Mouse (Mus musculus): ENCODE measurements at regions not wholly inside any gene's neighbourhood (a gene's known extent, or its start where the extent isn't known, plus 50 kb on each side); places are given as distances from the start of the nearest gene placed in this dataset.

- H3K9me3 ChIP-seq (replicated peaks) = peaks cover 28% of the 10 kb centered on the region
- ATAC-seq (ENCODE audit: extremely low read depth, insufficient number of reproducible peaks, low FRiP score, poor library complexity, severe bottlenecking) (no peak), DNase-seq (ENCODE audit: low spot score) (no peak)
- no peaks in the 10 kb centered on the region for H3K4me1 ChIP-seq (ENCODE audit: insufficient read depth, low read depth, low read length)
- H3K27me3 ChIP-seq (ENCODE audit: insufficient read depth, low read length) = no peaks in the 10 kb centered on the region
- H3K4me3 ChIP-seq (ENCODE audit: low read depth, low read length) = no peak overlapping the region
- TF ChIP-seq CTCF (IDR thresholded peaks at IDR 0.05; ENCODE audit: low read depth, low read length) (no peak), TAL1 (conservative IDR thresholded peaks at IDR 0.05; ENCODE audit: low read depth, low read length) (no peak), POLR2AphosphoS5 (IDR thresholded peaks at IDR 0.05; ENCODE audit: insufficient replicate concordance, low read depth, low read length) (no peak), GATA2 (IDR thresholded peaks at IDR 0.05; ENCODE audit: borderline replicate concordance, low read depth, low read length) (no peak), GATA1 (IDR thresholded peaks at IDR 0.05; ENCODE audit: borderline replicate concordance, low read length) (no peak)
- no peaks in the 10 kb centered on the region for H3K36me3 ChIP-seq (replicated peaks)
Measured at GRCm38 (mm10) chr10:125726546-125726945, 239.4 kb upstream of the Lrig3 start.

GRCm38 (mm10) chr10:125735744-125736494, 230.0 kb upstream of the Lrig3 start:
- Histone ChIP-seq H3K9me3 (replicated peaks) (peaks cover 41% of the 10 kb centered on the region), H3K27me3 (ENCODE audit: insufficient read depth, low read length) (no peaks in the 10 kb centered on the region), H3K36me3 (replicated peaks) (no peaks in the 10 kb centered on the region), H3K4me1 (ENCODE audit: insufficient read depth, low read depth, low read length) (no peaks in the 10 kb centered on the region), H3K4me3 (ENCODE audit: low read depth, low read length) (no peak overlapping the region)
- ATAC-seq (ENCODE audit: extremely low read depth, insufficient number of reproducible peaks, low FRiP score, poor library complexity, severe bottlenecking) (no peak), DNase-seq (ENCODE audit: low spot score) (no peak)
- no peak for TF ChIP-seq TAL1 (conservative IDR thresholded peaks at IDR 0.05; ENCODE audit: low read depth, low read length)
- no peak for TF ChIP-seq CTCF (IDR thresholded peaks at IDR 0.05; ENCODE audit: low read depth, low read length)
- TF ChIP-seq GATA2 (IDR thresholded peaks at IDR 0.05; ENCODE audit: borderline replicate concordance, low read depth, low read length) = no peak
- no peak for TF ChIP-seq POLR2AphosphoS5 (IDR thresholded peaks at IDR 0.05; ENCODE audit: insufficient replicate concordance, low read depth, low read length)

- no peaks in the 10 kb centered on the region for H3K27me3 ChIP-seq (ENCODE audit: insufficient read depth, low read length)
- no peaks in the 10 kb centered on the region for H3K4me1 ChIP-seq (ENCODE audit: insufficient read depth, low read depth, low read length)
- DNase-seq (ENCODE audit: low spot score) (no peak), ATAC-seq (ENCODE audit: extremely low read depth, insufficient number of reproducible peaks, low FRiP score, poor library complexity, severe bottlenecking) (no peak)
- no peaks in the 10 kb centered on the region for H3K36me3 ChIP-seq (replicated peaks)
- no peak overlapping the region for H3K4me3 ChIP-seq (ENCODE audit: low read depth, low read length)
- TF ChIP-seq CTCF (IDR thresholded peaks at IDR 0.05; ENCODE audit: low read depth, low read length) (no peak), TAL1 (conservative IDR thresholded peaks at IDR 0.05; ENCODE audit: low read depth, low read length) (no peak), POLR2AphosphoS5 (IDR thresholded peaks at IDR 0.05; ENCODE audit: insufficient replicate concordance, low read depth, low read length) (no peak), GATA1 (IDR thresholded peaks at IDR 0.05; ENCODE audit: borderline replicate concordance, low read length) (no peak), GATA2 (IDR thresholded peaks at IDR 0.05; ENCODE audit: borderline replicate concordance, low read depth, low read length) (no peak)
- H3K9me3 ChIP-seq (replicated peaks) = peaks cover 36% of the 10 kb centered on the region
Measured at GRCm38 (mm10) chr10:125743181-125743580, 222.8 kb upstream of the Lrig3 start.

- H3K4me1 ChIP-seq (ENCODE audit: insufficient read depth, low read depth, low read length) = no peaks in the 10 kb centered on the region
- TF ChIP-seq GATA1 (IDR thresholded peaks at IDR 0.05; ENCODE audit: borderline replicate concordance, low read length) (no peak), CTCF (IDR thresholded peaks at IDR 0.05; ENCODE audit: low read depth, low read length) (no peak), GATA2 (IDR thresholded peaks at IDR 0.05; ENCODE audit: borderline replicate concordance, low read depth, low read length) (no peak), TAL1 (conservative IDR thresholded peaks at IDR 0.05; ENCODE audit: low read depth, low read length) (no peak), POLR2AphosphoS5 (IDR thresholded peaks at IDR 0.05; ENCODE audit: insufficient replicate concordance, low read depth, low read length) (no peak)
- ATAC-seq (ENCODE audit: extremely low read depth, insufficient number of reproducible peaks, low FRiP score, poor library complexity, severe bottlenecking) (no peak), DNase-seq (ENCODE audit: low spot score) (no peak)
- no peaks in the 10 kb centered on the region for H3K36me3 ChIP-seq (replicated peaks)
- H3K27me3 ChIP-seq (ENCODE audit: insufficient read depth, low read length) = no peaks in the 10 kb centered on the region
- H3K4me3 ChIP-seq (ENCODE audit: low read depth, low read length) = no peak overlapping the region
- H3K9me3 ChIP-seq (replicated peaks) = peaks cover 46% of the 10 kb centered on the region
Measured at GRCm38 (mm10) chr10:125749031-125749585, 216.9 kb upstream of the Lrig3 start.

GRCm38 (mm10) chr10:125752506-125753218, 213.3 kb upstream of the Lrig3 start:
- Histone ChIP-seq H3K9me3 (replicated peaks) (peaks cover 45% of the 10 kb centered on the region), H3K36me3 (replicated peaks) (no peaks in the 10 kb centered on the region), H3K4me3 (ENCODE audit: low read depth, low read length) (no peak overlapping the region), H3K4me1 (ENCODE audit: insufficient read depth, low read depth, low read length) (no peaks in the 10 kb centered on the region), H3K27me3 (ENCODE audit: insufficient read depth, low read length) (no peaks in the 10 kb centered on the region)
- ATAC-seq (ENCODE audit: extremely low read depth, insufficient number of reproducible peaks, low FRiP score, poor library complexity, severe bottlenecking) (no peak), DNase-seq (ENCODE audit: low spot score) (no peak)
- no peak for TF ChIP-seq CTCF (IDR thresholded peaks at IDR 0.05; ENCODE audit: low read depth, low read length)
- no peak for TF ChIP-seq GATA1 (IDR thresholded peaks at IDR 0.05; ENCODE audit: borderline replicate concordance, low read length)
- no peak for TF ChIP-seq TAL1 (conservative IDR thresholded peaks at IDR 0.05; ENCODE audit: low read depth, low read length)
- TF ChIP-seq POLR2AphosphoS5 (IDR thresholded peaks at IDR 0.05; ENCODE audit: insufficient replicate concordance, low read depth, low read length) = no peak
- TF ChIP-seq GATA2 (IDR thresholded peaks at IDR 0.05; ENCODE audit: borderline replicate concordance, low read depth, low read length) = no peak

- Histone ChIP-seq H3K9me3 (replicated peaks) (peaks cover 30% of the 10 kb centered on the region), H3K4me3 (ENCODE audit: low read depth, low read length) (no peak overlapping the region), H3K4me1 (ENCODE audit: insufficient read depth, low read depth, low read length) (no peaks in the 10 kb centered on the region), H3K36me3 (replicated peaks) (no peaks in the 10 kb centered on the region), H3K27me3 (ENCODE audit: insufficient read depth, low read length) (no peaks in the 10 kb centered on the region)
- DNase-seq (ENCODE audit: low spot score) = no peak
- no peak for TF ChIP-seq GATA1 (IDR thresholded peaks at IDR 0.05; ENCODE audit: borderline replicate concordance, low read length)
- no peak for TF ChIP-seq POLR2AphosphoS5 (IDR thresholded peaks at IDR 0.05; ENCODE audit: insufficient replicate concordance, low read depth, low read length)
- TF ChIP-seq GATA2 (IDR thresholded peaks at IDR 0.05; ENCODE audit: borderline replicate concordance, low read depth, low read length) = no peak
- TF ChIP-seq TAL1 (conservative IDR thresholded peaks at IDR 0.05; ENCODE audit: low read depth, low read length) = no peak
- TF ChIP-seq CTCF (IDR thresholded peaks at IDR 0.05; ENCODE audit: low read depth, low read length) = no peak
- no peak for ATAC-seq (ENCODE audit: extremely low read depth, insufficient number of reproducible peaks, low FRiP score, poor library complexity, severe bottlenecking)
Measured at GRCm38 (mm10) chr10:125759171-125759570, 206.8 kb upstream of the Lrig3 start.
